ENCODE assay signal across 8 mouse cellular contexts in the genomic region with DNA sequence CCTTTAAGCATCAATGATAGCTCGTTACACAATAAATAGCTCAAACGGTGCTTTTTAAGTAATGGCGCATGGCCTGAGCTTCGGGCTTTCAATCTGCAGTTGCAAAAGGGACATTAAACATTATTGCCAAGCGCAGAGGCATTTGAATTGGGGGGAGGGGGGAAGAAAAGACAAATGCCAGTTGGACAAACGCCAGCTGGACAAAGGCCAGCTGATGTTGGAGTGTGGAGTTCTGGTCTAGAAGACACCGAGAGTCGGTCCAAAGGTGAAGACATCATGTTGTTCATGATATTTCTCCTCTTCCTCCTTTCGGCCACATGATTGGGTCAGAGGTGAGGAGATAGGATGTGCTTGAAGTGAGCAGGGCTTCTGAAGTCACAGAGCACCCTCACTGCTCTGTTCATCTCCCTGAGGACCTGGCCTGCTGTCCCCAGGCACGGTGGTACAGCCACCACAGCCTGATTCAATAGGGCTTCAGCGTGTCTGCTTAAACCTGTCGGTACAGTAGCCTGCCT.
A peak's percentile ranks its signal among the peaks of the same experiment; 100 is the strongest.
DNase-seq lines count a peak whose midpoint lies in the region; ATAC-seq lines count a peak whose summit lies in the region.

No protein-coding gene starts in this region.

- H3K4me1 ChIP-seq in heart, embryonic 10.5 days, result peaks cover 19% of the 10 kb centered on the region; the same call in 1 of the 2 replicates

- no peaks in the 10 kb centered on the region for H3K27me3 ChIP-seq in heart, embryonic 10.5 days (ENCODE audit: insufficient read depth, poor library complexity, severe bottlenecking)

- ATAC-seq in inflammation-experienced regulatory T-cells, adult 6 months, result no peak

- no peak overlapping the region for H3K4me3 ChIP-seq in heart, embryonic 10.5 days

- H3K27ac ChIP-seq in heart, embryonic 10.5 days, result no peak overlapping the region

- no peaks in the 10 kb centered on the region for H3K9me3 ChIP-seq in heart, embryonic 10.5 days

- H3K36me3 ChIP-seq in heart, embryonic 10.5 days, result no peaks in the 10 kb centered on the region

- 73% methylated on average over 12 of the region's 12 CpGs for WGBS in heart, embryonic 10.5 days

- peak; percentile 71 for DNase-seq in heart, adult 11 months
- no peak for DNase-seq in heart, embryonic 10.5 days (ENCODE audit: low spot score)
- peak; percentile 52 for DNase-seq in adipocyte (ENCODE audit: low spot score)
- peak; percentile 59 for DNase-seq in gonadal fat pad, adult 2 months (ENCODE audit: low read depth)
- DNase-seq in kidney, postnatal 4 days, result peak; percentile 73 to 82
- no peak for DNase-seq in adrenal gland, postnatal 25 days
- no peak for DNase-seq in frontal cortex, postnatal 25 days (ENCODE audit: low spot score in 2 of 2)

Comparison
In these comparisons a context has a peak if more than half of its experiments do, and no peak if none do; other contexts are left out.
1. DNase-seq: peak in heart, adult 11 months (single experiment), adipocyte (single experiment), gonadal fat pad, adult 2 months (single experiment) and kidney, postnatal 4 days (2 of 2); none in heart, embryonic 10.5 days (single experiment), adrenal gland, postnatal 25 days (single experiment) and frontal cortex, postnatal 25 days (0 of 2).